Comparison of ENCODE assay signal across 7 mouse cellular contexts in genomic region chr4:128711455-128712135, GRCm38 (mm10). TPM values are rescaled to one million over a fixed set of nuclear protein-coding genes. Genes with fewer than 3 reads are reported as not detected.
DNase-seq lines count a peak whose midpoint lies in the region; ATAC-seq lines count a peak whose summit lies in the region.

No protein-coding gene starts in this region.

- no peaks in the 10 kb centered on the region for H3K36me3 ChIP-seq in intestine, embryonic 15.5 days
- H3K36me3 ChIP-seq in midbrain, embryonic 11.5 days (ENCODE audit: control insufficient read depth, insufficient read depth, low read length) = no peaks in the 10 kb centered on the region

- H3K9me3 ChIP-seq in intestine, embryonic 15.5 days = no peaks in the 10 kb centered on the region
- no peaks in the 10 kb centered on the region for H3K9me3 ChIP-seq in midbrain, embryonic 11.5 days (ENCODE audit: control insufficient read depth, low read length)

- peaks cover 32% of the 10 kb centered on the region for H3K4me1 ChIP-seq in intestine, embryonic 15.5 days (replicated peaks)
- H3K4me1 ChIP-seq in midbrain, embryonic 11.5 days (ENCODE audit: control insufficient read depth, insufficient read depth, low read length) = peaks cover 55% of the 10 kb centered on the region

- no peaks in the 10 kb centered on the region for H3K27me3 ChIP-seq in intestine, embryonic 15.5 days (replicated peaks)
- no peaks in the 10 kb centered on the region for H3K27me3 ChIP-seq in midbrain, embryonic 11.5 days (ENCODE audit: control insufficient read depth, insufficient read depth, low read length)

- peak overlapping the region; percentile 30 for H3K4me3 ChIP-seq in intestine, embryonic 15.5 days (replicated peaks)
- H3K4me3 ChIP-seq in midbrain, embryonic 11.5 days (ENCODE audit: low read depth, low read length) = peak overlapping the region; percentile 14; the same call in 1 of the 2 replicates

- no peak overlapping the region for H3K27ac ChIP-seq in intestine, embryonic 15.5 days
- H3K27ac ChIP-seq in midbrain, embryonic 11.5 days (ENCODE audit: low read depth, low read length) = no peak overlapping the region

- intact Hi-C loops in left cerebral cortex, postnatal 25 days (cut with DNase I) = loop anchor here (1.0 to 2.0 kb wide), 3 partner anchors 66 to 147 kb away; no protein-coding TSS in a partner anchor

- ATAC-seq in intestine, embryonic 15.5 days = peak; percentile 85
- peak; percentile 28 for ATAC-seq in midbrain, embryonic 11.5 days (ENCODE audit: low FRiP score)

- WGBS in intestine, embryonic 15.5 days = 6% methylated on average over 24 of the region's 24 CpGs
- WGBS in midbrain, embryonic 11.5 days = 4% methylated on average over 24 of the region's 24 CpGs

- peak overlapping the region; percentile 33; the same call in 1 of the 2 replicates for H3K9ac ChIP-seq in intestine, embryonic 15.5 days
- peak overlapping the region; percentile 46; the same call in 1 of the 2 replicates for H3K9ac ChIP-seq in midbrain, embryonic 11.5 days (ENCODE audit: low read length)

- peak; percentile 87 to 88 for DNase-seq in adrenal gland, adult 18-20 months (ENCODE audit: low spot score in 2 of 2)
- peak; percentile 94 for DNase-seq in embryo, embryonic 11 days
- DNase-seq in gastrocnemius, postnatal 25 days = peak; percentile 84
- DNase-seq in left cerebral cortex, postnatal 25 days (ENCODE audit: low spot score in 2 of 2) = peak; percentile 92 to 98
- DNase-seq in midbrain, embryonic 11.5 days (ENCODE audit: low spot score, missing footprints) = peak; percentile 99
- peak; percentile 90 for DNase-seq in skeletal muscle tissue, adult 2 months (ENCODE audit: low read depth, low spot score)

- H3K4me2 ChIP-seq in intestine, embryonic 15.5 days (replicated peaks) = peak overlapping the region; percentile 55
- peak overlapping the region; percentile 44 for H3K4me2 ChIP-seq in midbrain, embryonic 11.5 days

RNA-seq across cellular contexts. Expression of gene A3galt2, which starts 43.6 kb away (rescaled TPM):
- total RNA-seq in adrenal gland, adult 18-20 months (2021) = under 1 TPM; 0.17 to 0.42 TPM
- under 1 TPM in 1 of 2 experiments, not detected in 1; 0.13 TPM for total RNA-seq in gastrocnemius, postnatal 25 days (2021)
- polyA plus RNA-seq in intestine, embryonic 15.5 days (2015; fragmentation: Nextera tagmentation; extraction: Ambion mirVana) = 0.08 and 0.13 TPM in 2 replicates
- under 1 TPM; 0.25 to 0.32 TPM for total RNA-seq in left cerebral cortex, postnatal 25 days (2021)
- 0.15 and 0.18 TPM in 2 replicates for polyA plus RNA-seq in midbrain, embryonic 11.5 days (2014; fragmentation: Nextera tagmentation; extraction: Ambion mirVana)

RNA-seq across cellular contexts. Expression of gene Phc2, which starts 57.1 kb away (rescaled TPM):
- total RNA-seq in adrenal gland, adult 18-20 months (2021) = 10 to 100 TPM; 69.8 to 88.5 TPM
- 10 to 100 TPM; 18.4 to 23.1 TPM for total RNA-seq in gastrocnemius, postnatal 25 days (2021)
- 39.2 and 42.3 TPM in 2 replicates for polyA plus RNA-seq in intestine, embryonic 15.5 days (2015; fragmentation: Nextera tagmentation; extraction: Ambion mirVana)
- total RNA-seq in left cerebral cortex, postnatal 25 days (2021) = 10 to 100 TPM; 82.7 to 92.4 TPM
- polyA plus RNA-seq in midbrain, embryonic 11.5 days (2014; fragmentation: Nextera tagmentation; extraction: Ambion mirVana) = 85.6 and 110 TPM in 2 replicates
